Mouse (Mus musculus) urinary bladder, adult 18-20 months (tissue): Measurements from ENCODE around the gene Mif4gd.
A peak's percentile ranks its signal among the peaks of the same experiment; 100 is the strongest.
"Not testable (repeated sequence)": the region's sequence is repeated elsewhere in the genome, so short reads cannot be mapped to it uniquely, and the experiment has no call there.

Experiments
- DNase-seq, 2 experiments: peaks; one replicate each; pipeline ENCODE4 v3.0.0; 2022; ENCODE audit warnings: low spot score in 2 of 2, mixed read lengths in 2 of 2

The Mif4gd gene

DNA sequence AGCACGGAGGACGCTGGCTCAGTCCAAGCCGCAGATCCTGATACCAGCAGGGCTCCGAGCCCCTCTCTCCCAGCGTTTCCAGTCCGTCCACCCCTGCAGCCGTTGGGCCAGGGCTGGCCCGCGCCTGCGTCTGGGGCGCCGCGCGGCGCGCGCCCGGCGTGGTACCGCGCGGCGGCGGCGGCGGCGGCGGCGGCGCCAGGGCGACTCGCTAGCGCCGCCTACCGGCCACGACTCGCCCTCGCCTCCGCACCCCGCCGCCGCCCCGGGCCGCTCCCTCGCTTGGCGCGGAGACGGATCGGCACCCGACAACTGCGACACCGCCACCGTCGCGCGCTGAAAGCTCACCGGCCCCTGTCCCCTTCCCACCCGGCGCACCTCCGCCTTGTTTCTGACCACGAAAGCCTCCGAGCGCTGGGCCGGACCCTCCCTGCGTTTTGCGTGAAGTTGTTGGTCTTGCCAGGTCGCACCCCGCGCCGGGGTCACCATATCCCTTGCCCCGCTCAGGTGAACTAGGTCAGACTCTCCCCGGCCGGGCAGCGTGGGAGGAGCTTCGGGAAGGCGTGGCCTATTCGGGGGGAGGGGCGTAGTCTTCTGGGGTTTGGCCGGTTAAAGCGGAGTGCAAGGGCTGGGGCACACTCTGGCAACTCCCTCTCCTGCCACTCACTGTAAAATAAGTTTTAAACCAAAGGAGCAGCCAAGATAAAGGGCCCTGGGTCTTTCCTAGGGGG is at the start of gene Mif4gd:
Mif4gd (minus strand) TSS at position 560 of the 728 bp plus-strand sequence.
- DNase-seq = peak; percentile 91 to 100

DNA sequence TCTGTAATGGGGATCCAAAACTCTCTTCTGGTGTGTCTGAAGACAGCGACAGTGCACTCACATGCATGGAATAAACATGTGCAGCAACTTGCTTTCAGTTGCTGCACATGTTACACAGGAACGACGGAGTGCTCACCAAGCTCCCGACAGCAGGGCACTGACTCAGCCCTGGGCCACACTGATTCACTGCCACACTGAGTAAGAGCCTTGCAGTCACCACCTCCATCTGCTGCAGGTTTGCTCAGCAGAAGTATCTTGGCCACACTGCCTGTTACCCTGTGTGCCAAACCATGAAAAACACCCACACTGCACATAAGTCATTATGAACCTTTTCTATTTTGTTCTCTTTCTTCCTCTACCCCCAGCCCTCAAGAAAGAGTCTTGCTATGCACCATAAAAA is 47.6 kb upstream of the Mif4gd start:
- DNase-seq = no peak

- DNase-seq = no peak
These were observed 45.8 kb upstream of the Mif4gd start for GRCm38 (mm10) chr11:115658521-115658920.

DNA sequence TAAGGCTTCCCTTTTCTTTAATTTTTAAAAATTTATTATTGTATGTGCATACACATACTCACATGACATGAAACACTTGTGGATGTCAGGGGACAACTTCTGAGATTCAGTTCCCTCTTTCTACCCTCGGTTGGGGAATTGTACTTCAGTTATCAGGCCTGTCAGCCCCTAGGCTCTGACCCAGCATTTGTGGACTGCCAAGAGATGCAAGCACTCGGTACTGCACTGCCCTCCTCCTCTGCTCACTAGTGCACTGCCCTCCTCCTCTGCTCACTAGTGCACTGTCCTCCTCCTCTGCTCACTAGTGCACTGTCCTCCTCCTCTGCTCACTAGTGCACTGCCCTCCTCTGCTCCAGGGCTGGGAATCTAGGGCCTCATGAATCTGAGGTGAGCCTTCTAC is 41.4 kb upstream of the Mif4gd start:
- DNase-seq = no peak

DNA sequence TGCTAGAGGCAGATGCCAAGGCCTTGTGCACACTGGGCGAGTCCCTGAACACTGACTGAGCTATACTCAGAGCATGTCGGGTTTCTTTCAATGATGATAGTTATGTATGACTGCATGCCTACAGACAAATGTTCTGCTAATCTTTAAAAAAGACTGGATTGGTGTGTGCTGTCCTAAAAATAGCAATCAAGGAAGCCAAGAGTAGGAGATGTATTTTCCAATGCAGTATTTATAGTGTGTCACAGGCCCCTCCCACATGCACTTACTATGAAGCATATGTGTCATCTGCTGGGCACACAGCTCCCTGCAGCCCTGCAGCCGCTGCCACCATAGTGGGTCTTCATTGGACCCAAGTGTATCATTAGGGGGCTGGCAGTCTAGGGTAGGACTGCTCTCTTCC is 40.4 kb upstream of the Mif4gd start:
- no peak for DNase-seq

GRCm38 (mm10) chr11:115651680-115652079 is 38.9 kb upstream of the Mif4gd start:
- no peak for DNase-seq

DNA sequence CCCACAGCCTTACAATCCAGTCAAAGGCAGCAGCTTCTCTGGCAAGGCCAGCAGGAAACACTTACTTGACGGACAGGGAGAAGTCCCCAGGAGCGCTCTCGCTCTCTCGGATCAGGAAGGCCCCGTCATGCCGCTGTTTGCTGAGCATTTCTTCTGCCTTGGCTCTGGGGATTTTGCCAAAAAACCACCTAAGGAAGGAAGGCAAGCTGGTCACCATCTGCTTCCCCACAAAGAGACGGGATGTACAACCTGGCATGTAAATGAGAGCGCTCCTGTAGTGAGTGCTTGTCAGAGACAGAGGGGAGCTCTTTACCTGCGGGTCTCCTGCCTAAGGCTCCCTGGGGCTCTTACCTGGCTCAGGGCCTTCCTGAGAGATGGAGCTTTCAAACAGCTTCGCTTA is 36.9 kb upstream of the Mif4gd start:
- no peak for DNase-seq

DNA sequence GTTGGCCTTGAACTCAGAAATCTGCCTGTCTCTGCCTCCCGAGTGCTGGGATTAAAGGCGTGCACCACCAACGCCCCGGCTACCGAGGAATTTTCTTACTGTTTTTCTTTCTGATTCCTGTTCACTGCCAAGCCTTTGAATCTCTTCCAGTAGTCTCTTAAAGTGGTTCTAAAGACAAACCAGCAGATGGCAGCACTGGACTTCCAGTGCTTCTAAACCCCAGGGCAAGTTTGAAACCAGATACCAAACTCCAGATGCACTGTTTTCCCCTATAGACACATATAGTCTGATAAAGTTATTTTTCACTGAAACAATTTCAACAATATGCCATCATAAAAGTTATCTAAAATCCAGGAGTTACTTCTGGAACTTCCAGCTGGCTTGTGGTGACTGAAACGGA is 34.7 kb upstream of the Mif4gd start:
- DNase-seq = no peak

- no peak for DNase-seq
These were observed 33.7 kb upstream of the Mif4gd start for GRCm38 (mm10) chr11:115646439-115646838.

DNA sequence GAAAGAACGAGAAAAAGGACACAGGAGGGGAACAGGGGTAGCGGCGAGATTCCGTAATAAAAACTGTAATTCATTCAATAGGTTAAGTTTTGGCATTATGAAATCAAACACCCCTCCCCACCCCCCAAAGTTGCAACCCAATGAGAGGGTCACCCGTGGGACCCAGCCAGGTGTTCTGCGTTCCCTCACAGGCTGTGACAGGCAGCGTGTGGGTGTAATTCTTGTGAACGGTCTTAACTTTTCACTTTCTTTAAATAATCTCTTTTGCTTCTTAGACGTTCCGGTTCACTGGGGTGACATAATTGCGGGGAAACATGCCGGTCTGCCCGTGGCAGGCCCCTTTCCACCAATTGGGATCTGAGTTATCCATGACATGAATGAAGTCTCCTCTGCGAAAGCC is 32.7 kb upstream of the Mif4gd start:
- DNase-seq = not testable (repeated sequence)

- DNase-seq = no peak
These were observed 31.5 kb upstream of the Mif4gd start for GRCm38 (mm10) chr11:115644308-115644707.

- DNase-seq = no peak
These were observed 30.5 kb upstream of the Mif4gd start for GRCm38 (mm10) chr11:115643265-115643664.

DNA sequence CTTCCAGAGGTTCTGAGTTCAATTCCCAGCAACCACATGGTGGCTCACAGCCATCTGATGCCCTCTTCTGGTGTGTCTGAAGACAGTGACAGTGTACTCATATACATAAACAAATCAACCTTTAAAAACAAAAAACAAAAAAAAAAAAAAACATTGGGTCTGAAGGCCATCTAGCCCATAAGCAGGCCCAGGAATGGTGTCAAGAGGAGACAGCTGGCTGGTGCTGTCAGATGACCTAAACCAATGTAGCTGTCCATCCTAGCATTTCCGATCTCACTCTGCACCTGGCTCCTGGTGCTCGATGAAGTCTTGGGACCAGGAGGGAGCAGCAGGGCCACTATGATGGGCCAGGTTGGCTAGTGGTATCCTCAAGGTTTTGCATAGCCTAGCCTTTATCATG is 29.9 kb upstream of the Mif4gd start:
- no peak for DNase-seq

DNA sequence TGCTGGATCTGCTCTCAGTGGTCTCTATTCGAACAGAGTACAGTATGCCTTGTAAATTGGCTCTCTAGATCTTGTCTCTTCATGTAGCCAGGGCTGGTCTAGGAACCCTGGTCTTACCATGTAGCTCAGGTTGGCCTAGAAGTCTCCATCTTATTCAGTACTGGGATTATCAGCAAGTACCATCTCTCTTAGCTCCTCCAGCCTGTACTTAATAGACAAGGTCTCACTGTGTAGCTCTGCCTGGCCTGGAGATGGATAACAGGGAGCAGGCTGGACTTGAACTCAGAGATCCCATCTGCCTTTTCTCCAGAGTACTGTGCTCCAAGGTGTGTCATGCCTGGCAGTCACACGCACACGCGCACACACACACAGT is 28.9 kb upstream of the Mif4gd start:
- DNase-seq = no peak

DNA sequence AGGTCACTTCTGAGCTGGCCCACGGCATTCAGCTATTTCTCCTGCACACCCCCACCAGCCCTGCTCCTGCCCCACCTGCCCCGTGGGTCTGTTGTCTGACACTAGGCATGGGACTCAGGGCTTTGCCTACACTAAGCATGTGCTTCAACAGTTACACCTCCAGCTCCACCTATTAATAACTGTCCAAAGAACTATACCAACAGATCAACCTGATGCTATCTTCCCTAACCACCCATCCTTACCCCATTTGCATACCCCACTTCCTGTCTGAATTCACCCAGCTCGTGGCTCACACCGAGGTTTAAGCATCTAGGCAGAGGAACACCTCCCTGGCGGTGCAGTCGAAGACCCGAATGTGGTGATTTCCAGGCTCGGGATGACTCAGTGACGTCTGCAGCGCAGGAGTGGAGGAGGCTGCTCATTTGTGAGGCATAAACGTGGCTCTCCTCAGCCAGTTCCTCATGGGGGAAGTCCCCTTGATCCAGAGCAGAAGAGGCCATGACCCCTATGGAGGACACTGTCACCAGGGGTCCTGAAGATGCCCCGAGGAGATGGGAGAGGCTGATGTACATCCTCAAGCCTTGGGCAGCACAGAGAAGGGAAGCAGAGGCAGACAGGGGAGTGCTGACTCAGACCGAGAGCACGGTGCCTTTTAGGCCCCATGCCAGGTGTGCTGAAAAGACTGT is 28.4 kb upstream of the Mif4gd start:
- no peak for DNase-seq

DNA sequence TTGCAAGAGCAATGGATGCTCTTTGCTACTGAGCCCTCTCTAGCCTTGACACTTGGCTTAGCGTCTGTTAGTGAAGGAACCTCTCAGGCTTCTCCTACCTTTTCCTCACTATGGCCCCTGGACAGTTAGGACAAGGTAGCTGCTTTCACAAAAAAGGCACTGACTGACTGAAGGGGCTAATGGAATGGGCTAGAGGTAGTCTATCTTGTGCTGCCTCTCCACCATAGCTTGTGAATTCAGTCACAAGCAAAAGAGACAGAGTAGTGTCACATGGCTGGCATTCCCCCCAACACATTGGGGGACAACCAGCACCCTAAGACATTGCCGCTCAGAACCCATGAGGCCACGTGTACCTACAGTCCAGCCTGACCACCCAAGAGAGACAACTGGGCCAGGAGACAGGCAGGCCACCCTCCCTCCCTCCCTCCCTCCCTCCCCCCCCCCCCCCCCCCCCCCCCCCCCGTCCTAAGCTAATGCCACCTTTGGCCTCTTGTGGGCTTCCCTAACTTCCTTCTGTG is 27.6 kb upstream of the Mif4gd start:
- DNase-seq = no peak

DNA sequence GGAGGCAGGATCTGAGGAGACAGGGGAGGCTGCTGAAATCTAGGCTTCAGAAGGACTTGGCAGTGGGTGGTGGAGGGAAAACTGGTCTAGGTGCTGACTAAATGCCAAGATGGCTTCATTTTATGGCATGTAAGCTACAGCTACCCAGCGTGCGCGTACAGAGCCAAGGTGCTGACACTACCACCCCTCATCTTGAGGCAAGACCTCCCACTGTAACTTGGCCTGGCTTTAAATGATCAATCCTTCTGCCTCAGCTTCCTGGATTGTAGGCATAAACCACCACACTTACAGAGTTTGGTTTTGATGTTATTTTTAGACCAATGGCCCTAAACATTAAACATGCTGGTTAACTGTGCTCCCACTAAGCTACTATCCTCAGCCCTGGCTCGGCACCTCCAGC is 26.8 kb upstream of the Mif4gd start:
- no peak for DNase-seq

DNA sequence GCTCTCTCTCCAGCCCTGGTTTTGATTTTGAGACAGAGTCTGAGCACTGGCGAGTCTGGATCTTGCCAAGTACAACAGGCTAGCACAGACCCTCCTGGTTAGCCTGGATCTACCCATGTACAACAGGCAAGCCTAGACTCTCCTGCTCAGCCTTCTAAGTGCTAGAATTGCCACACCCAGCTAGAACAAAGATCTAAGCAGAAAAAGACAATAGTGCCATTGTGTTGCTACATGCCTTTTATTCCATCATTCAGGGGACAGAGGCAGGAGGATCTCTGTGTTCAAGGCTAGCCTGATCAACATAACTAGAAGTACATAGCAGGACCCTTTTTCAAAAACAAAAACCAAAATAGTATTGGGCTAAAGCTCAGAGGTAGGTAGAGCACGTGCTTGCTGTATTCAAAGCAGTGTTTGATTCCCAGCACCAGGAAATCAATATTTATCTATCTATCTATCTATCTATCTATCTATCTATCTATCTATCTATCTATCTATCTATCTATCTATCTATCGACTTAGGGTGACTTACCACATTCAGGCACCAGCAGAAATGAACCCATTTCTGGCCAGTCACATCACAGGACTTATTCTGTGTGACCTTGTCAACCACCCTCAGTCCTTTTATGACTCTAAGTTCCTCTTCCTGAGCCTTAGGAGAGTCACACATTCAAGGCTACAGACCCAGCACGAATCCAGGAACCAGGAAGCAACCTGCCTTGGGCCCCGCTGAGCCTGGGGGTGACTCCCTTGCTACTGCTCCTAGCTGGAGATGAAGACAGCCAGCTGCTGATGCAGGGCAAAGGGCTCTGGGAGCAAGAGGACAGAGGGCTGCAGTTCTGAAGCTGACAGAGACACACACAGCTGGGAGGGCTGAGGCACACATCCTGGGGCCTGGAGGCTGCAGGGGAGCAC is 26.0 kb upstream of the Mif4gd start:
- no peak for DNase-seq

- no peak for DNase-seq
These were observed 24.2 kb upstream of the Mif4gd start for GRCm38 (mm10) chr11:115636960-115637359.

DNA sequence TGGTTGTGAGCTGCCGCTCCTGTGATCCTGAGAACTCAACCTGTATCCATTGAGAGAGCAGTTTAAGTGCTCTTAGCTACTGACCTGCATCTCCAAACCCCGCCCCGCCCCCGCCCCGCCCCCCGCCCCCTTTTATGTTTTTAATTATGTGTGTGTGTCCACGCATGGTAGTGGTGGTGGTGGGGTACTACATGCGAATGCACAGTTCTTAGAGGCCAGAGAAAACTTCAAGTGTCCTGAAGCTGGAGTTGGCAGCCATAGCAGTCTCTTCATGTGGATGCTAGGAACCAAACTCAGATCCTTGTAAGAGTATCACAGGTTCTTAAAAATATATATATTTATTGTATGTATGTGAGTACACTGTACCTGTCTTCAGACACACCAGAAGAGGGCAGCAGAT is 22.7 kb upstream of the Mif4gd start:
- DNase-seq = no peak

DNA sequence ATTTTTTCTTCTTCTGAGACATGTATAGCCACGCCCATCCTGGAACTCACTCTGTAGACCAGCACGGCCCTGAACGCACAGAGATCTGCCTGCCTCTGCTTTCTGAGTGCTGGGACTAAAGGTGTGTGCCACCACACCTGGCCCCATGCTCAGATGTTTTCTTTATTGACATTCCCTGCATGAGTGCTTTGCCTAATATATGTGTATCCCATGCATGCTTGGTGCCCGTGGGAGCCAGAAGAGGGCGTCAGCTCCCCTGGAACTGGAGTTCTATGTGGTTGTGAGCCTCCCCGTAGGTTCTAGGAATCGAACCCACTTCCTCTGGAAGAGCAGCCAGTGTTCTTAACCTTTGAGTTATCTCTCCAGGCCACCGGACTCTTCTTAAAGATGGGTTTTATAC is 22.3 kb upstream of the Mif4gd start:
- no peak for DNase-seq

DNA sequence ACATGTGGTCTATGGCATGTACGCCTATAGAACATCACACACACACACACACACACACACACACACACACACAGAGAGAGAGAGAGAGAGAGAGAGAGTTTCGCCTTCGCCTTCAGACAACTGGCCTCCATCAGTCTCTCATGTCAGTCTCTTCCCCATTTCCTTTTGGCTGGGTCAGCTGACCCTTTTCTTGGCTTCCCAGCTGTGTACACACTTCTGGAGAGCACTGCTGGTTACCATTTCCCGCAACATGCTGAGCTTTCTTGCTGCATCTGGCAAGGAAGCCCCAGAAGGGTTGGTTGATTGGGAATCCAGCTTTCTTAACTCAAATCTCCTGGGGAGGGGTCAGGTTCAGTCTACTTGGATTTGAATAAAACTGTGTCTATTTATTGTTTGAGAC is 21.3 kb upstream of the Mif4gd start:
- no peak for DNase-seq
